Mouse (Mus musculus) cortical plate, adult 2 months (tissue): ENCODE results near the gene Sgms1.

Experiments used
- CTCF ChIP-seq: fragments of 200-500 bp; IDR thresholded peaks from 2 replicates; pipeline ENCODE4 v1.5.1; 2011; ENCODE audit warnings: mild to moderate bottlenecking, control low read depth, low read length; ENCODE audit not compliant: insufficient read depth; ENCODE audit errors: extremely low read depth
- POLR2A ChIP-seq: fragments of 200-500 bp; IDR thresholded peaks from 2 replicates; pipeline ENCODE4 v1.6.1; 2011; ENCODE audit warnings: mild to moderate bottlenecking, low read length, control low read depth; ENCODE audit not compliant: insufficient read depth; ENCODE audit errors: extremely low read depth

GRCm38 (mm10) chr19:32262805-32263572 is 126.5 kb downstream of the Sgms1 start:
- TF ChIP-seq CTCF (no peak), POLR2A (no peak)
